Mouse (Mus musculus): ENCODE results near the gene Pnma1.
"Not testable (repeated sequence)": the region's sequence is repeated elsewhere in the genome, so short reads cannot be mapped to it uniquely, and the experiment has no call there.

Gene Pnma1

GRCm38 (mm10) chr12:84100604-84101492, 47.4 kb downstream of the Pnma1 start, which contains the start of gene Acot6:
Acot6 (plus strand) TSS chr12:84100654.
- in situ Hi-C loops (cut with MboI) = not testable (repeated sequence)

- in situ Hi-C loops (cut with MboI) = no loop called here
These were observed 48.2 kb downstream of the Pnma1 start for GRCm38 (mm10) chr12:84100071-84100470.

GRCm38 (mm10) chr12:84099605-84100004, 48.7 kb downstream of the Pnma1 start:
- in situ Hi-C loops (cut with MboI) = no loop called here
